Mouse (Mus musculus): ENCODE data around the gene Myh15.

Gene Myh15

GRCm38 (mm10) chr16:49057186-49057585 is at the start of gene Myh15:
Gene Myh15 (plus strand): TSS chr16:49057486.
- no peak for DNase-seq

GRCm38 (mm10) chr16:49016620-49017332 is 40.5 kb upstream of the Myh15 start:
- DNase-seq: peak; percentile 19

GRCm38 (mm10) chr16:49035852-49036251 is 21.4 kb upstream of the Myh15 start:
- DNase-seq: no peak

- DNase-seq: no peak
These were observed 19.5 kb upstream of the Myh15 start for GRCm38 (mm10) chr16:49037771-49038170.

GRCm38 (mm10) chr16:49040554-49041221 is 16.6 kb upstream of the Myh15 start:
- no peak for DNase-seq

GRCm38 (mm10) chr16:49049214-49049613 is 8.1 kb upstream of the Myh15 start:
- no peak for DNase-seq

- no peak for DNase-seq
These were observed 12.1 kb downstream of the Myh15 start for GRCm38 (mm10) chr16:49069256-49069963.

- DNase-seq: no peak
These were observed 14.0 kb downstream of the Myh15 start for GRCm38 (mm10) chr16:49071316-49071715.

- DNase-seq: no peak
These were observed 70.7 kb downstream of the Myh15 start for GRCm38 (mm10) chr16:49128015-49128414.

GRCm38 (mm10) chr16:49156193-49156592 is 98.9 kb downstream of the Myh15 start:
- no peak for DNase-seq

- DNase-seq: peak; percentile 67
These were observed 107.3 kb downstream of the Myh15 start for GRCm38 (mm10) chr16:49164349-49165137.

- DNase-seq: no peak
These were observed 108.4 kb downstream of the Myh15 start for GRCm38 (mm10) chr16:49165728-49166127.

- DNase-seq: peak; percentile 48
These were observed 110.0 kb downstream of the Myh15 start for GRCm38 (mm10) chr16:49167325-49167724.

- no peak for DNase-seq
These were observed 117.8 kb downstream of the Myh15 start for GRCm38 (mm10) chr16:49175077-49175476.

- DNase-seq: no peak
These were observed 118.6 kb downstream of the Myh15 start for GRCm38 (mm10) chr16:49175729-49176395.

GRCm38 (mm10) chr16:49193521-49193920 is 136.2 kb downstream of the Myh15 start:
- no peak for DNase-seq

GRCm38 (mm10) chr16:49193986-49194385 is 136.7 kb downstream of the Myh15 start:
- no peak for DNase-seq

- no peak for DNase-seq
These were observed 139.0 kb downstream of the Myh15 start for GRCm38 (mm10) chr16:49196290-49196689.

- peak; percentile 22 for DNase-seq
These were observed 140.7 kb downstream of the Myh15 start for GRCm38 (mm10) chr16:49197951-49198350.

- no peak for DNase-seq
These were observed 166.4 kb downstream of the Myh15 start for GRCm38 (mm10) chr16:49223733-49224132.

- DNase-seq: peak; percentile 12
These were observed 186.2 kb downstream of the Myh15 start for GRCm38 (mm10) chr16:49243517-49243916.
